Mouse (Mus musculus): ENCODE data around the gene H2-Aa.

Gene H2-Aa

GRCm38 (mm10) chr17:34299356-34299755 lies 11.7 kb upstream of the H2-Aa start:
- DNase-seq = no peak

GRCm38 (mm10) chr17:34295891-34296794 lies 8.5 kb upstream of the H2-Aa start:
- DNase-seq = peak; percentile 49

- no peak for DNase-seq
These were observed 7.7 kb upstream of the H2-Aa start for GRCm38 (mm10) chr17:34295307-34295706.

GRCm38 (mm10) chr17:34294249-34294648 lies 6.6 kb upstream of the H2-Aa start:
- no peak for DNase-seq

- no peak for DNase-seq
These were observed 5.9 kb upstream of the H2-Aa start for GRCm38 (mm10) chr17:34293533-34293932.

- no peak for DNase-seq
These were observed 4.9 kb upstream of the H2-Aa start for GRCm38 (mm10) chr17:34292570-34292969.

- DNase-seq = peak; percentile 81
These were observed 4.0 kb upstream of the H2-Aa start for GRCm38 (mm10) chr17:34291609-34292008.

- DNase-seq = no peak
These were observed 508 bp upstream of the H2-Aa start for GRCm38 (mm10) chr17:34288131-34288530.

GRCm38 (mm10) chr17:34286999-34287398 lies 624 bp downstream of the H2-Aa start:
- no peak for DNase-seq

GRCm38 (mm10) chr17:34286501-34286900 lies 1.1 kb downstream of the H2-Aa start:
- no peak for DNase-seq

- peak; percentile 69 for DNase-seq
These were observed 1.8 kb downstream of the H2-Aa start for GRCm38 (mm10) chr17:34285848-34286247.

GRCm38 (mm10) chr17:34285371-34285770 lies 2.3 kb downstream of the H2-Aa start:
- no peak for DNase-seq

- no peak for DNase-seq
These were observed 5.8 kb downstream of the H2-Aa start for GRCm38 (mm10) chr17:34281836-34282235.

GRCm38 (mm10) chr17:34280499-34281038 lies 7.1 kb downstream of the H2-Aa start:
- DNase-seq = no peak

GRCm38 (mm10) chr17:34272102-34272501 lies 15.5 kb downstream of the H2-Aa start:
- no peak for DNase-seq

GRCm38 (mm10) chr17:34270940-34271339 lies 16.7 kb downstream of the H2-Aa start:
- DNase-seq = no peak

- no peak for DNase-seq
These were observed 17.4 kb downstream of the H2-Aa start for GRCm38 (mm10) chr17:34270230-34270629.

- no peak for DNase-seq
These were observed 17.8 kb downstream of the H2-Aa start for GRCm38 (mm10) chr17:34269817-34270216.

- DNase-seq = no peak
These were observed 18.9 kb downstream of the H2-Aa start for GRCm38 (mm10) chr17:34268748-34269147.

- no peak for DNase-seq
These were observed 19.4 kb downstream of the H2-Aa start for GRCm38 (mm10) chr17:34268262-34268661.

GRCm38 (mm10) chr17:34264452-34265351 lies 22.9 kb downstream of the H2-Aa start:
- DNase-seq = peak; percentile 42

GRCm38 (mm10) chr17:34263811-34264371 lies 23.7 kb downstream of the H2-Aa start:
- DNase-seq = peak; percentile 65

GRCm38 (mm10) chr17:34263068-34263467 lies 24.6 kb downstream of the H2-Aa start:
- DNase-seq = peak; percentile 82
